Mouse (Mus musculus) left cerebral cortex, adult 2 months (tissue): ENCODE results near the gene Ccer1. TPM values are rescaled to one million over a fixed set of nuclear protein-coding genes. Genes with fewer than 3 reads are reported as not detected.
"Not testable (repeated sequence)": the region's sequence is repeated elsewhere in the genome, so short reads cannot be mapped to it uniquely, and the experiment has no call there.

Experiments
- DNase-seq, 2 experiments: peaks; one replicate each; pipeline ENCODE4 v3.0.0; 2021 to 2022; ENCODE audit warnings: low spot score in 2 of 2, mixed read lengths in 1 of 2; ENCODE audit errors: extremely low spot score in 1 of 2
- H3K27ac ChIP-seq: fragments of 200-600 bp; 2 replicates; pipeline ENCODE4 v1.8.1; 2022
- H3K4me3 ChIP-seq: fragments of 200-600 bp; 2 replicates; pipeline ENCODE4 v1.8.1; 2022
- CTCF ChIP-seq: fragments of 200-600 bp; IDR thresholded peaks from 2 replicates; pipeline ENCODE4 v1.8.1; 2022; ENCODE audit warnings: antibody characterized with exemption, mild to moderate bottlenecking, moderate library complexity
- intact Hi-C: fragments of 180-260 bp; cut with DNase I; formaldehyde crosslinking; loops from one replicate; pipeline ENCODE4 v1.15.1; 2025
- total RNA-seq, 2 experiments: library from RNA; stranded (reverse); gene quantifications; 2 replicates each; pipeline ENCODE4 v1.2.3; 2021

Gene Ccer1
- total RNA-seq, 2 experiments from 2014 or later = not detected

DNA sequence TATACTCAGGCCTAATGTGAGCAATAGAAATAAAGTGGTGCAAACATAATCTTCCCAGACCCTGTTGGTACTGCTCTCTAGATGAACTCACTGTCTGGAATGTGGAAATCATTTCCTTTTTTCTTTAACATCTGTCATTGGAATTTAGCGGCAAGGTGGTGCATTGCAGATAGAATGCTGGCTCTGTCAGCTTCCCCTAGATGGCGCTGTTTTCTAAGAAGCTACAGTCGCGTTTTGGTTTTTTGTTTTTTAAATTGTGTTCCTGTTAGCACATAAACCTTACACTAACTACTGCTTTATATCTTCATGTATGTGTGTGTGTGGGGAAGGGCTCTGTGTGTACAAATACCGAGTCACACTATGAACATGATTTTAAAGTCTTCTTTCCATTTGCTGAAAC lies 19.8 kb downstream of the Ccer1 start:
- intact Hi-C loops = loop anchor here (2.0 to 10.0 kb wide), 5 partner anchors 90 to 1902 kb away; partner anchors contain the start of gene Atp2b1
- peak in 1 of 2 experiments; percentile 16 for DNase-seq
- peak; percentile 95 for TF ChIP-seq CTCF
- Histone ChIP-seq H3K4me3 (no peak overlapping the region), H3K27ac (0 out of 2 replicates have a peak overlapping the region, but pooled peaks have one; percentile 36)

DNA sequence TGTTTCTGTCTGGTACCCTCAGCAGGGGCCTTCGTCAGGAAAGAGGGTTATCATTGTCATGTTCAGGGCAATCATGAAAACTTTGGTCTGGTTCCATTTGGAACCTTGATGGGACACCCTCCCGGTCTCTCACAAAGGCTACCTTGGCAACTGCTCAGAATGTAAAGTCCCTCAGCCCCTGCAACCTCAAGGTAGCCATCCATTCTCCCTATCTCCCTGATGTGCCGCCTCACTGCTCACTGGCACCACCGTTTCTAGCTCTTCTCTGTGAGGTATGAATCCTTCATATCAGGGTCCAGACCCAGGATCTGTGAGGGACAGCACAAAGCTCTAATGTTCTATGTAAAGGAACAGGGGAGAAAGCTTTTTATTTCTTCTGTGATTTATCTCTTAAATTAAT lies 21.7 kb downstream of the Ccer1 start:
- H3K27ac ChIP-seq = no peak overlapping the region
- intact Hi-C loops = loop anchor here (5.0 to 10.0 kb wide), 4 partner anchors 88 to 1900 kb away; partner anchors contain the start of gene Atp2b1
- TF ChIP-seq CTCF = no peak
- DNase-seq = no peak
- no peak overlapping the region for H3K4me3 ChIP-seq

DNA sequence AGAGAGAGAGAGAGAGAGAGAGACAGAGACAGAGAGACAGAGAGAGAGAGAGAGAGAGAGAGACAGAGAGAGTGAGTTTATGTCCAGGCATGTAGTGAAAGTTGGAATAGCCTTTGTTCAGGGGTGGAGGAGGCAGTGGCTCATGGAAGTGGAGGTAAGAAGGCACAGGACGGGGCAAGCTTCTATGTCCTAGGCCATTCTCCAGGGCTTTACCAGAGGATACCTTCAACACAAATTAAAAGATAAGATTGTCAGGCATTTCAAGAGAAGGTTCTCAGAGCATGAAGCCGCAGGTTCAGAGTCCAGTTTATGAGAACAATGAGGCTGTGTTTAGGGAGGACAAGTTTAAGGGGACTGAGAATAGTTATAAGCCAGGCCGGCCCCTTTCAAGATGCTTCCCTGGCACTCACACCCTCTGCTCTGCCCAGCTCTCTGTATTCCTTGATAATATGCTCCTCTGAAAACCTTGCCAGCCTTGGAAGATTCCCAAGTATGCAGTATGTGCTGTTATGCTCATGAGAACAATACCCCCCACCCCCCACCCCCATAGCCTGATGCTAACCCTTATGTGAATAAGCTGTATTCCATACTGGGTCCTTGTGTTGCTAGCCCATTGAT lies 22.5 kb downstream of the Ccer1 start:
- H3K27ac ChIP-seq = no peak overlapping the region
- intact Hi-C loops = loop anchor here (5.0 to 10.0 kb wide), 4 partner anchors 227 to 1899 kb away; no protein-coding TSS in a partner anchor
- H3K4me3 ChIP-seq = no peak overlapping the region
- TF ChIP-seq CTCF = no peak
- DNase-seq = no peak

DNA sequence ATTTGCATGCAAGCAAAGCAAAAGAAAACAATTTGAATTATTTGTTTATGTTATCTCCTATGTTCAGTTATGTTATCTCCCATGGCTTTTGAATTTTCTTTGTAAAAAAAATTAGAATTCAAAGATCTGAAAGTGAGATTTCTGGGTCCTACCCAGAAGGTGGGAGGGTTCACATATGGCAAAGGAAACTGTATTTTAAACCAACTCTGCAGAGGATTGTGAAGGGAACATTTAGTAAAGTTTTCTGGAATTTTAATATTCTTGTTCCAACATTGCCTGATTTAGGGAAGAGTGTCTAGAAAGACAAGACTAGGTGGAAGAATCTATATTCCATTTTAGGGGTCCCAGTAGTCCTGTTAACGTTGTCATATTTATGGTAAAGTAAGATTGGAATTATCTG lies 24.4 kb downstream of the Ccer1 start:
- Histone ChIP-seq H3K4me3 (no peak overlapping the region), H3K27ac (peak overlapping the region; percentile 71)
- no peak for DNase-seq
- no peak for TF ChIP-seq CTCF
- intact Hi-C loops = loop anchor here (1.0 to 10.0 kb wide), 5 partner anchors 51 to 1898 kb away; no protein-coding TSS in a partner anchor

DNA sequence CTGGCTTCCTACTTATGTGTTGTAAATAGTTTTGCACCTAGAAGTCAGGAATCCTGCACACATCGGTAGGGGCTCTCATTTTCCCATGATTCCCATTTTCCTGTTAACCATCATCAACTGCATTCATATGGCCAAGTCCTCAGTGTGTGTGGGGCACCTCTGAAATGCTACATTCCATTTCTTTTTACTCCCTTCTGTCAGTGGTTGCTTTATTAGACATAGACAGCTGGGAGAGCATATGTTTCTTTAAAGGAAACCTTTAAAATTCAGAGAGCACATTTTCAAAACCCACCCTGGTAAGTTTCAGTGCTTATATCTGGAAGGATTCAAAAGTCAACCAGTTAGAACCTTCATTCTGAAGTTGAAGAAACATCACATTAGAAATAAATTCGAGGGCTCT lies 25.2 kb downstream of the Ccer1 start:
- no peak for DNase-seq
- intact Hi-C loops = loop anchor here (5.0 to 10.0 kb wide), 4 partner anchors 224 to 1897 kb away; no protein-coding TSS in a partner anchor
- no peak for TF ChIP-seq CTCF
- Histone ChIP-seq H3K27ac (peak overlapping the region; percentile 71), H3K4me3 (no peak overlapping the region)

DNA sequence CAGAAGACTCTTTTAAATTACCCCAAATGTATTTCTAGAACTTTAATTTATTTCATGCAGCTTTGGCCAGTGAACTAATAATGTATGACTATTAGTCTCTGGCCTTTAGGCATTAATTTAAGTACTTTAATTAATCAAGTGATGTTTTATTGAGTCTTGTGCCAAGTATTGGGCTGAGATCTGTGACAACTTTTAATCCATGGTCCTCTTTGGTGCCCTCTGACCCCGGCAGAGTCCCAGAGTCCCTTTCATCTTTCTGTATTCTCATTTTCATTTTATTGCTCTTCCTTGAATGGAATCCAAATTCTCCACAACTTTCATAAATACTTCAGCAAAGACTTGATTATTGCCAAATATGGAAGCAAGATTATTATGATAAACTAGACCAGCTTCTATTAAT lies 27.8 kb downstream of the Ccer1 start:
- DNase-seq = no peak
- H3K27ac ChIP-seq = no peak overlapping the region; the same call in 1 of the 2 replicates
- TF ChIP-seq CTCF = no peak
- intact Hi-C loops = no loop called here
- no peak overlapping the region for H3K4me3 ChIP-seq

DNA sequence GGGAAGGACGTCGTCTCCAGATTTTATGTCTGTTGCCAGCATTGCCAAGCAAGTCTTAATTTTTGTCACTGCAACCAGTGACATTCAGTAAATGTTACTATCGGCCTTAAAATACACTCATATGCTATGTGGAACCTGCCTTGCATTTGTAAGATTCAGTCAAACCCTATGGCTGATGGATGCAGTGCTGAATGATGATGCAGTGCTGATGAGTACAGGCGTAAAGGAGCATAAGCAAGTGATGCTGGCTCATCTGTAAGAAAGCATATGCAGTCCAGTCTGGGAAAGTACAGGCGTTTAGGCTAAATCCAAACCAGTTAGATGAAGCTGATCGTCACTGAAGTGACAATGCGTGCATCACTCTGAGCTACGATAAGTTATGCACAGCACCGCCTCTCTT lies 29.9 kb downstream of the Ccer1 start:
- Histone ChIP-seq H3K27ac (no peak overlapping the region), H3K4me3 (no peak overlapping the region)
- no peak for DNase-seq
- TF ChIP-seq CTCF = no peak
- intact Hi-C loops = no loop called here

DNA sequence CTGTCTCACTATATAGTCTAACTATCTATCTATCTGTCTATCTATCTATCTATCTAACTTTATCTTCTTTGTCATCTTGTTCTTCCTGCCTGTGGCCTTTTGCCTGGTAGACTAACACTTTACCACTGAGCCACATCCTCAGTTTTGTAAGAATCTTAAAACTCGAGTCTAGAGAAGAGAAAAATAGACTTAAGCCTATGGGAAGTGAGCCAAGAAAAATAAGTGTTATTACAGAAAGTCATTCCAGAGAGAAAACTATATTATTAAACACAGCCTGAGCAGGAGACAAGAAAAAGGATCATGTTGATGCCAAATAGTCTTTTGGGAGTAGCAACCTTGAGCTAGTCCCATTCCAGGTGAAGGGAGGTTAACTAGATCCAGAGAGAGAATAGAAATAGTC lies 33.1 kb downstream of the Ccer1 start:
- intact Hi-C loops = no loop called here
- no peak overlapping the region for H3K27ac ChIP-seq
- no peak for TF ChIP-seq CTCF

DNA sequence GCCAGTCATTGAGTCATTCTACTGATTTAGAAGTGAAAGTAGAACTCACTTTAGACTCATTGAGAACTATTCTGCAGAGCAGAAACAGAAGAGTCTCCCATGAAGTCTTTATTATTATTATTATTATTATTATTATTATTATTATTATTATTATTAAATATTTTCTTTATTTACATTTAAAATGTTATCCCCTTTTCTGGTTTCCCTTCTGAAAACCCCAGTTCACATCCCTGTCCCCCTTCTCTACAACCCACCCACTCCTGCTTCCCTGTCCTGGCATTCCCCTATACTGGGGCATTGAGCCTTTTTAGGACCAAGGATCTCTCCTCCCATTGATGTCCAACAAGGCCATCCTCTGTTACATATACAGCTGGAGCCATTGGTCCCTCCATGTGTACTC lies 33.8 kb downstream of the Ccer1 start, which contains the start of gene C030005K15Rik:
TSS of gene C030005K15Rik (minus strand) at position 101 of the 400 bp plus-strand sequence.
- DNase-seq, H3K4me3 ChIP-seq, intact Hi-C loops, H3K27ac ChIP-seq: not testable (repeated sequence)

More for the DNA sequence above, 33.1 kb downstream of the Ccer1 start:
- no peak for DNase-seq
- no peak overlapping the region for H3K4me3 ChIP-seq

Other genes with a start within 250 kb of the Ccer1 start
- 10 to 100 TPM; 22.5 to 25.0 TPM for gene Dcn, start 213.4 kb upstream of the Ccer1 start, total RNA-seq
- 1 to 10 TPM; 1.8 TPM for gene Lum, start 127.9 kb upstream of the Ccer1 start, total RNA-seq
- gene Kera, start 86.2 kb upstream of the Ccer1 start, total RNA-seq = not detected
- gene Epyc, start 49.0 kb upstream of the Ccer1 start, total RNA-seq = under 1 TPM in 1 of 2 experiments, not detected in 1; 0.14 TPM
- gene C030005K15Rik, start 33.7 kb downstream of the Ccer1 start, total RNA-seq = under 1 TPM; 0.29 to 0.30 TPM